Mouse (Mus musculus) myocyte (in vitro differentiated cells): ENCODE data around the gene 1700025B11Rik. TPM values are rescaled to one million over a fixed set of nuclear protein-coding genes. Genes with fewer than 3 reads are reported as not detected.

Experiments used
- H3K27me3 ChIP-seq: one replicate; pipeline ENCODE4 v1.6.1; 2011; ENCODE audit not compliant: control insufficient read depth, insufficient read depth, insufficient read length
- H3K36me3 ChIP-seq: one replicate; pipeline ENCODE4 v1.6.1; 2011; ENCODE audit not compliant: control insufficient read depth, insufficient read depth
- H3K4me2 ChIP-seq: one replicate; pipeline ENCODE4 v1.6.1; 2011; ENCODE audit warnings: low read depth, control low read depth
- H3K4me3 ChIP-seq: one replicate; pipeline ENCODE4 v1.5.1; 2011; ENCODE audit warnings: mild to moderate bottlenecking, control low read depth, moderate library complexity
- H3K79me2 ChIP-seq: one replicate; pipeline ENCODE4 v1.6.1; 2011; ENCODE audit not compliant: control insufficient read depth, insufficient read depth
- H3ac ChIP-seq: one replicate; pipeline ENCODE4 v1.6.1; 2011; ENCODE audit not compliant: control insufficient read depth, insufficient read length
- CEBPB ChIP-seq: IDR thresholded peaks from 2 replicates; pipeline ENCODE4 v1.6.1; 2011; ENCODE audit warnings: mild to moderate bottlenecking, moderate library complexity; ENCODE audit not compliant: poor library complexity, insufficient read depth, severe bottlenecking
- E2F4 ChIP-seq: IDR thresholded peaks from one replicate; pipeline ENCODE4 v1.6.1; 2011; ENCODE audit warnings: mild to moderate bottlenecking, control low read depth, moderate library complexity; ENCODE audit not compliant: insufficient read depth
- MAX ChIP-seq: IDR thresholded peaks from one replicate; pipeline ENCODE4 v1.6.1; 2011; ENCODE audit warnings: low read depth, mild to moderate bottlenecking, control low read depth
- MYOD1 ChIP-seq, 3 experiments: IDR thresholded peaks; one replicate each; pipeline ENCODE4 v1.6.1; 2011; ENCODE audit warnings: control low read depth in 2 of 3, low read depth in 2 of 3, mild to moderate bottlenecking in 2 of 3, moderate library complexity in 1 of 3; ENCODE audit not compliant: insufficient read length in 2 of 3, control insufficient read depth in 1 of 3
- MYOG ChIP-seq, 3 experiments: IDR thresholded peaks; one replicate each; pipeline ENCODE4 v1.6.1; 2011; ENCODE audit warnings: control low read depth in 2 of 3, low read depth in 2 of 3, mild to moderate bottlenecking in 2 of 3; ENCODE audit not compliant: insufficient read length in 2 of 3, control insufficient read depth in 1 of 3, insufficient read depth in 1 of 3
- POLR2A ChIP-seq: IDR thresholded peaks from one replicate; pipeline ENCODE4 v1.6.1; 2011; ENCODE audit warnings: low read depth, mild to moderate bottlenecking, control low read depth, moderate library complexity; ENCODE audit not compliant: insufficient read length
- POLR2AphosphoS2 ChIP-seq: IDR thresholded peaks from one replicate; pipeline ENCODE4 v1.6.1; 2011; ENCODE audit warnings: low read depth, control low read depth; ENCODE audit not compliant: insufficient read length
- REST ChIP-seq: IDR thresholded peaks from one replicate; pipeline ENCODE4 v1.6.1; 2011; ENCODE audit warnings: mild to moderate bottlenecking, control low read depth, moderate library complexity; ENCODE audit not compliant: insufficient read depth, insufficient read length
- SRF ChIP-seq: IDR thresholded peaks from one replicate; pipeline ENCODE4 v1.6.1; 2011; ENCODE audit warnings: low read depth; ENCODE audit not compliant: control insufficient read depth, insufficient read length
- TCF12 ChIP-seq: IDR thresholded peaks from one replicate; pipeline ENCODE4 v1.6.1; 2011; ENCODE audit warnings: mild to moderate bottlenecking, control low read depth; ENCODE audit not compliant: poor library complexity, insufficient read depth, severe bottlenecking
- TCF3 ChIP-seq: IDR thresholded peaks from one replicate; pipeline ENCODE4 v1.6.1; 2011; ENCODE audit warnings: low read depth, control low read depth; ENCODE audit not compliant: insufficient read length
- USF1 ChIP-seq: IDR thresholded peaks from one replicate; pipeline ENCODE4 v1.6.1; 2011; ENCODE audit warnings: low read depth, mild to moderate bottlenecking, control low read depth, moderate library complexity
- polyA plus RNA-seq: library from polyadenylated mRNA; unstranded; fragments of >200 nt; fragmentation: generic; extraction: Trizol; gene quantifications from one replicate; pipeline ENCODE4 v1.2.1, GENCODE M21; 2012; ENCODE audit warnings: missing spikeins

The 1700025B11Rik gene
- polyA plus RNA-seq: not detected

DNA sequence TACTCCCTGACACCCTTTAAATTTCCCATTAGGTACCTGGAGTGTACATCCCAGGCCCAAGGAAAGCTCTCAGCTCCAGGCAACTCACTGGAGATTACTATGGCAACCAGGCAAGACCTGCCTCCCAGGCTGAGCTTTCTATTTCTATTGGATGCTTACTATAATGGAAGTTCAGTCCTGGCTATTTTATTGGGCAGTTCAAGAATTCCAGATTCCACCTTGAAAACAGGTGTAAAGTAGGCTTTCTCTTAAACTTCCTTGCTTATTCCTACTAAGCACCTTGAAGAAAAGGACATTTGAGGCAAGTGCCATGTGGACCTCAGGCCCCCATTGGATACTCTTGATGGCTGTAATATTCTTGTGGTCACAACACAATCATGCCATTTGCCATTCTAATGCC, at the start of gene 1700025B11Rik:
TSS of gene 1700025B11Rik (minus strand) at position 101 of the 400 bp plus-strand sequence.
- Histone ChIP-seq H3K27me3 (peaks cover 13% of the 10 kb centered on the region), H3K79me2 (no peaks in the 10 kb centered on the region), H3ac (no peak within 1 kb of the TSS), H3K36me3 (no peaks in the 10 kb centered on the region), H3K4me3 (no peak within 1 kb of the TSS), H3K4me2 (no peak within 1 kb of the TSS)
- TF ChIP-seq POLR2AphosphoS2: no peak
- no peak for TF ChIP-seq MYOG (IDR thresholded peaks at IDR 0.05; ENCODE audit: control insufficient read depth in 1 of 3, insufficient read depth in 1 of 3, insufficient read length in 2 of 3, low read depth in 2 of 3)
- no peak for TF ChIP-seq USF1
- no peak for TF ChIP-seq MAX
- no peak for TF ChIP-seq MYOD1 (IDR thresholded peaks at IDR 0.05; ENCODE audit: control insufficient read depth in 1 of 3, insufficient read length in 2 of 3, low read depth in 2 of 3)
- no peak for TF ChIP-seq TCF12
- no peak for TF ChIP-seq POLR2A
- TF ChIP-seq SRF: no peak
- no peak for TF ChIP-seq E2F4
- no peak for TF ChIP-seq REST
- no peak for TF ChIP-seq CEBPB
- no peak for TF ChIP-seq TCF3

DNA sequence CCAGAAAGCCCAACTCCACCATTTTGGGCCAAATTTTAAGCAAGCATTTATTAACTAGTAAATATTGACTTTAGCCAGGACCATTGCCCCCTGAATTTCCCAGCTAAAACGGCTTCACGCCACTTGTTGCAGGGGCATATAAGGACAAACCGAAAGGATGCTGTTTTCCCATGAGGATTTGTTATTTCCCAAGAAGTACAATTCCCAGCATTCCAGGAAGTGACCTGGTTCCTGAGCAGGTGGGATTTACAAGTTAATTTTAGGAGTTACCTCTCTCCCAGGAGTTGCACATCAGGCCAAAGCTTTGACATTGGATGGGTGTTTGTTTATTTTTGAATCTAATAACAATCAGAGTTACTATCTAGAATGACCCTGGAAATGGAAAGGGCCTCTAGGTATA, 44.4 kb upstream of the 1700025B11Rik start:
- no peak overlapping the region for H3K4me2 ChIP-seq
- peaks cover 5% of the 10 kb centered on the region for H3K27me3 ChIP-seq
- no peaks in the 10 kb centered on the region for H3K36me3 ChIP-seq
- TF ChIP-seq TCF3 (no peak), SRF (no peak), CEBPB (no peak), MYOG (IDR thresholded peaks at IDR 0.05; ENCODE audit: control insufficient read depth in 1 of 3, insufficient read depth in 1 of 3, insufficient read length in 2 of 3, low read depth in 2 of 3) (no peak), MAX (no peak), REST (no peak), TCF12 (no peak), POLR2AphosphoS2 (no peak), MYOD1 (IDR thresholded peaks at IDR 0.05; ENCODE audit: control insufficient read depth in 1 of 3, insufficient read length in 2 of 3, low read depth in 2 of 3) (no peak), POLR2A (no peak), USF1 (no peak), E2F4 (no peak)
- H3K4me3 ChIP-seq: no peak overlapping the region
- H3K79me2 ChIP-seq: no peaks in the 10 kb centered on the region
- H3ac ChIP-seq: no peak overlapping the region

DNA sequence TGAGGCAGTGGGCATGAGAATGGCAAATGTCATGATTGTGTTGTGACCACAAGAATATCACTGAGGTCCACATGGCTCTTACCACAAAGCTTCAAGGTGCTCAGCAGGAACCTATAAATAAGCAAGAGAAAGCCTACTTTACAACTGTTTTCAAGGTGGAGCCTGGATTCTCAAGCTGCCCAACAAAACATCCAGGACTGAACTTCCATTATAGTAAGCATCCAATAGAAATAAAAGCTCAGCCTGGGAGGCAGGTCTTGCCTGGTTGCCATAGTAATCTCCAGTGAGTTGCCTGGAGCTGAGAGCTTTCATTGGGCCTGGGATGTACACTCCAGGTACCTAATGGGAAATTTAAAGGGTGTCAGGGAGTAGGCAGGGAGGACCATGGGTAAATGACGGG, 37.3 kb upstream of the 1700025B11Rik start, which contains the start of gene Gm36245:
TSS of gene Gm36245 (plus strand) at position 301 of the 400 bp plus-strand sequence.
- Histone ChIP-seq H3K4me2 (no peak within 1 kb of the TSS), H3ac (no peak within 1 kb of the TSS), H3K4me3 (no peak within 1 kb of the TSS), H3K79me2 (no peaks in the 10 kb centered on the region), H3K27me3 (no peaks in the 10 kb centered on the region), H3K36me3 (no peaks in the 10 kb centered on the region)
- TF ChIP-seq POLR2A: no peak
- TF ChIP-seq MAX: no peak
- no peak for TF ChIP-seq USF1
- no peak for TF ChIP-seq TCF3
- no peak for TF ChIP-seq SRF
- TF ChIP-seq E2F4: no peak
- no peak for TF ChIP-seq TCF12

DNA sequence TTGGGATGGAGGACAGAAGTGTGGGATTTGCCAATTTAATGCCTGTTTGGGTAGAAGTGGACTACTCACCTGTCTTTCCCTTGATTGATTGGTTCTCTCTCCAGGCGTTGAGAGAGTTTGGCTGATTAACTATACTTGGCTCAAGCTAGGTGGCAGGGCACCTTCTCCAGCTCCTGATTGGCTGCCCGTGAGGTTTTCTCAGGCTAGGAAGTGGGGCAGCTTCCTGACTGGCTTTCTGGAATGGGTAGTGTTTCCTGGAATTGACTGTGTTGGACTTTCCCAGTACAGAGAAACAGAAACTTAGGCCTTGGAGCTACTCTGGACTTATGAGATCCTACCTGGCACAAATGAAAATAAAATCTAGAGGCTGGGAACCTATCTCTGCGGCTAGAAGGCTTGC, 36.7 kb upstream of the 1700025B11Rik start:
- Histone ChIP-seq H3ac (no peak overlapping the region), H3K4me3 (no peak overlapping the region), H3K36me3 (no peaks in the 10 kb centered on the region), H3K79me2 (no peaks in the 10 kb centered on the region), H3K27me3 (no peaks in the 10 kb centered on the region), H3K4me2 (no peak overlapping the region)
- no peak for TF ChIP-seq POLR2A
- TF ChIP-seq USF1: no peak
- no peak for TF ChIP-seq CEBPB
- TF ChIP-seq MYOG (IDR thresholded peaks at IDR 0.05; ENCODE audit: control insufficient read depth in 1 of 3, insufficient read depth in 1 of 3, insufficient read length in 2 of 3, low read depth in 2 of 3): no peak
- TF ChIP-seq SRF: no peak

DNA sequence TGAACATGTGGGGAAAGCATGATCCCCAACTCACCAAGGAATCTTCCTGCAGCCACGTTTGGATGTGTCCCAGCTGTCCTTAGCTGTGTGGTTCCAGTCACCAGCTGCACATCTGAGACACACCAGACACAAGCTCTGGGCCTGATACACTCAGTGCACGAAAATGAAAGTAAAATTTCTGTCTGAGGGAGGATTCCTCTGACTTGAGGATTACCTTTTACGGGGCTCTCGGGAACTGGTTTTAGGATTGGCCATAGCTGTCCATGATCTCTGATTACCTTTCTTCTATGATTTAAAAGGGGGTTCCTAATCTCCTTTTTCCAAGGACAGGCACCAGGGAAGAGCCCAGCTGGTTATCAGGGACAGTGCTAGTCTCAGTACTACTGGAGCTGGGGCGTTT, 34.3 kb upstream of the 1700025B11Rik start, which contains the start of gene Apol10b:
TSS of gene Apol10b (minus strand) at position 165 of the 400 bp plus-strand sequence.
- no peaks in the 10 kb centered on the region for H3K79me2 ChIP-seq
- peak within 1 kb of the TSS; percentile 100 for H3K4me2 ChIP-seq
- no peaks in the 10 kb centered on the region for H3K36me3 ChIP-seq
- H3ac ChIP-seq: no peak within 1 kb of the TSS
- H3K27me3 ChIP-seq: no peaks in the 10 kb centered on the region
- H3K4me3 ChIP-seq: peak within 1 kb of the TSS; percentile 23
- TF ChIP-seq E2F4 (no peak), SRF (peak; percentile 78)
